Mouse (Mus musculus) frontal cortex, adult (tissue): ENCODE results near the gene Vegfa.
A peak's percentile ranks its signal among the peaks of the same experiment; 100 is the strongest.

Experiments
- ATAC-seq: cut with Nextera tagmentation; 2 replicates; pipeline ENCODE4 v1.9.2; 2017; ENCODE audit warnings: mild to moderate bottlenecking, moderate library complexity, mixed read lengths; ENCODE audit not compliant: low TSS enrichment

Vegfa gene

DNA sequence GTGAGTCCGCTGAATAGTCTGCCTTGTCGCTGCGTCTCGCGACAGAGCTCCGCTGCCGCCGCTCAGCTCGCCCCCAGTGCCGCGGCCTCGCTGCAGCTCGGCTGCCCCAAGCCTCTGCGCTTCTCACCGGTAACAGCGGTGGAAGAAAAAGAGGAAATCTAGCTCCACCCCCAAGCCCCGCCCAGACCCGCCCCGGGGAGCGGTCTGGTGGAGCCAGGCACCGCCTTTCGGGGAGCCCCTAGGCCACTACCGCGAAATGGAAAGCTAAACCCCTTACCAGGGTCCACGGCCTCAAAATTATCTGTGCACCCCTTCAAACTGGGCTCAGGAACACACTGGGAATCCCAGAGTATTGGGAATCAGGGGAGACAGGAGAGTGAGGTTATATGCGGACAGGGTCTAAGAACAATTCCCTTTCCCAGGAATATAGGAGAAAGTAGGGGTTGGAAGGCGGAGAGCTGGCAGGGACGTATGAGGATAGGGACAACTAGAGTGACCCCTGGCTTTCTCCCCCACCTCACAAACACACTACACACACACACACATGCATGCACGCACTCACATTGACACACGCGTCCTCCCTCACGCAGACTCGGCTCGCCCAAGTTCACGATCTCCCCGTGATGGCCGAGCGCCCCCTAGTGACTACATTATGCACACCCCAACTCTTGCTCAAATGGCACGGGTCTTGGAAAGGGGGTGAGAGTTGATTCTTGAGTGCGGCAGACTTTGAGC, at the start of gene Vegfa:
Gene Vegfa (minus strand): TSS at position 113 of the 735 bp plus-strand sequence.
- ATAC-seq: peak; percentile 73

DNA sequence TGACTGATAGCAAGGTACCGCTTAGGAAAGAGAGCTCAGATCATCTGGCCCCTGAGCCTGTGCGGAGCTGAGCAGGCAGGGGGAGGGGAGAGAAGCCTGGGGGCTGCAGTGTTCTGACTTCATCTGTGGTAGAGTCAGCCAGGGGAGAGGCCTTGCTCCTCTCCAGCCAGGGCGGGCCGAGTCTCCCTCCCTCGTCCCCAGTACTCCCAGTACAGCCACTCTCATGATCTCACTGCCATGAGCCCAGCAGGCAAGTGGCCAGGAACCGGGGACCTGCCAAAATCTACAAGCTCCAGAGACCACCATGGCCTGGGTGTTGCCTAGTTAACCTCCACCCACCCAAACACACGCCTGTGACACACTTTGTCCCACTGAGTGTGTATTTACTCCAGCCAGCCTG, 49.5 kb upstream of the Vegfa start:
- ATAC-seq: no peak

DNA sequence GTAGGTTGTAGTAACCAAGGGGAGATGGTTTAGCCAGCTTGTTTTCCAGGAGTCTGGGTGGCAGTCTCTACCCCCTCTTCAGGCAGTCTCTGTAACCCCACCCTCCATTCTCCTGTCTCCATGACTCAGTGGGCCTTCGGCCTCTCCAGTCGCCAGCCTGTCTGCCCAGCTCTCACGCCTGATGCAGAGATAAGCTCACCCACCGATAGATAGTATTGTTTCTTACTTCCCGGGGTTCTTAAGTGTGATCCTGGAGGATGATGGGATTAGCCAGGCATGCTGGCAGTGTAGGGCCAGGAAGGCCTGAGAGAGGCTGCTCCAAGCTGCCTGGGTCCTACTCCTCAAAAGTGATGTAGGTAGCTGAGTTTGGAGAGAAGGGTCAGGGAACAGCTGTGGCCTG, 48.9 kb upstream of the Vegfa start:
- ATAC-seq: no peak

GRCm38 (mm10) chr17:46080388-46080787, 48.2 kb upstream of the Vegfa start:
- ATAC-seq: no peak

GRCm38 (mm10) chr17:46079037-46079436, 46.9 kb upstream of the Vegfa start:
- no peak for ATAC-seq

- no peak for ATAC-seq
These were observed 45.9 kb upstream of the Vegfa start for GRCm38 (mm10) chr17:46077921-46078534.

- ATAC-seq: no peak
These were observed 44.0 kb upstream of the Vegfa start for GRCm38 (mm10) chr17:46076260-46076551.

- ATAC-seq: no peak
These were observed 43.5 kb upstream of the Vegfa start for GRCm38 (mm10) chr17:46075551-46076259.

- ATAC-seq: no peak
These were observed 42.9 kb upstream of the Vegfa start for GRCm38 (mm10) chr17:46075116-46075485.

DNA sequence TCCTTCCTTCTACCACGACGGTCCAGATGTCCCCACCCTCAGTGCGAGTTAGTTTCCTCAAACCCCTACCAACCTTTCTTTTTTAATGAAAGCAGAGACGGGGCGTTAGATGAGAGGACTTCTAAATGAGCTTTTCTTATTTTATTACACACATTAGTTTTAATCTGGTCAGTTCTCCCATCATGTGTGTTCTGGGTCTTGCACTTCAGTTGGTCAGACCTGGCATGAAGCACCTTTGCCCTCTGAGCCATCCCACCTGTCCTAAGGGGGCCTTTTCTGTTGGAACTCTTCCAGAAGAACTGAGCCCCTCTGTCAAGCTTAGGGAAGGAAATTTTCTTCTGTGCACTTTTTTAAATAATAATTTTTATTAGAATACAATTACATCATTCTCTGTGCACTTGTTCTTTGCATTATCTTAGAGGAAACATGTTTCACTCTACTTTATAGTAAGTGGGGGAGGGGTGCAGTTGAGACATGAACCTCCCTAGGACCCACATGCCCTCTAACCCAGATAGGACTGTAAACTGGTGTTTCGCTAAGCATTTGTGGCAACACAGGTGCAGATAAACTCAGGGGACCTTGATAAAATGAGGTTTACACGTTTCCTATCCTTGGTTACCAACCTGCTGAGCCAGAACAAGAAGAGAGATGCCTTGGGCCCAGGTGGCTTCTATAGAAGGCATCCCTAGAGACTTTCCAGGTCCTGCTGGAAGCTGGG, 42.4 kb upstream of the Vegfa start:
- no peak for ATAC-seq

- ATAC-seq: no peak
These were observed 41.6 kb upstream of the Vegfa start for GRCm38 (mm10) chr17:46073730-46074301.

GRCm38 (mm10) chr17:46071531-46071930, 39.4 kb upstream of the Vegfa start:
- ATAC-seq: no peak

GRCm38 (mm10) chr17:46070046-46070445, 37.9 kb upstream of the Vegfa start:
- ATAC-seq: no peak

- ATAC-seq: no peak
These were observed 31.8 kb upstream of the Vegfa start for GRCm38 (mm10) chr17:46063974-46064312.

- ATAC-seq: no peak
These were observed 31.3 kb upstream of the Vegfa start for GRCm38 (mm10) chr17:46063283-46063973.

DNA sequence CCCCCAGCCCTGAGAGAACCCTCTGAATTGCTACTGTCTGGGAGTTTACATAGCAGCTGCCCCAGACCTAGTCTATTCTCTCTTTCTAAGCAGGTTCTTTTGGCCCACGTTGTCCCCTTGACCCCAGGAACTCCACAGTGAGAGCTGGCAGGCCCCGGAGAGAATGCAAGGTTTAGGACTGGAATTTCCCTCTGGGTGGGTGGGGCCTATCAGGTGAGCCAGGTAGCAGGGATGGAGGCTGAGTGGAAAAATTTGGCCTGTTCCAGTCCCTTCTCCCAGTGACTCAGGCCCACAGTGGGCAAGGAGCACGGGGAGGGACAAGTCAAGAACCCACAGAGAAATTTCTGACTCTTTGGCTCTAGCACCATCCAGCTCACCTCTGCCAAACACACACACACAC, 28.1 kb upstream of the Vegfa start:
- no peak for ATAC-seq

- no peak for ATAC-seq
These were observed 27.2 kb upstream of the Vegfa start for GRCm38 (mm10) chr17:46059226-46059825.

GRCm38 (mm10) chr17:46056288-46056687, 24.1 kb upstream of the Vegfa start:
- ATAC-seq: no peak

GRCm38 (mm10) chr17:46055736-46056135, 23.6 kb upstream of the Vegfa start:
- ATAC-seq: no peak

DNA sequence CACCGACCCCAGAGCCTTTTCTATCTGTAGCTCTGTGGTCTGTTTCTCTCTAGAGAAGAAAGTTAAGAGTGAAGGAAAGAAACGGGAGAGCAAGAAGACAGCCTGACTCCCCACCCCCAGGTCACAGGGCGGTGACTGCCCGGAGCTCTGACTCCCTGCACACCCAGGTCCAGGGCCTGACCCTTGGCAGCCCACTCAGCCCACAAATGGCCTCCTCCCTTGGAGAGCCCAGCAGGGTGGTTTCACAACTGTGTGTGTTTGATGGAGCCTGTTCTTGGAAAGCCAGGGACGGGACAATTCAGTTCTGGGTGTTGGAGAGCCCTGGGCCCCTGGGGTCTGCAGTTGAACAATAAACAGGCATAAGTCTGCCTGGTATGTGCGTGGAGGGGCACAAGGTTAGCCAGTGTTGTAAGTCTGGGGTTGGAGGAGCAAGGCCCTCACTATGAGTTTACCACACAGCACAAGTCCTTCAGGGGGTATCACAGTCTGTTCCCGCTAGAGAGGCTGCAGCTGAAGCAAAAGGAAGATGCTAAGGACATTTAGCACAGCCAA, 21.2 kb upstream of the Vegfa start:
- ATAC-seq: no peak

DNA sequence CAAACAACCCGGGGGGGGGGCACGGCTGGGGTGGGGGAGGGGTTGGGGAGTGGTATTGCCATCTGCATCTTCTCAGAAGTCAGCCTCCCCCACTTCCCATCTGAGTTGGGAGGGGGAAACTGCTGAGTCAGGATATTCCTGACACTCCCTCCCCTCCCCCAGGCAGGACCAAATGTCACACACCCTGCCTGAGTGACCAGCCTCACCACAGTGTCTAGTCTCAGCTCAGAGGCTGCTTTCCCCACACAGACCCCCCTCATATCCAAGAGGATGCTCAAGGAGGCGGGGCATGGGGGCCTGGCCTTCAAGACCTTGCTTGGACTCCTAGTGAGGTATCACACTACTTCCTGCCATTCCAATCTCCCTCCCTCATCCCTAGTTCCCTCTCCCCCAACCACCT, 20.0 kb upstream of the Vegfa start:
- no peak for ATAC-seq
